Mouse (Mus musculus) forebrain, embryonic 15.5 days (tissue): Measurements from ENCODE around the gene Fbxo42. TPM values are rescaled to one million over a fixed set of nuclear protein-coding genes. Genes with fewer than 3 reads are reported as not detected.
"Not testable (repeated sequence)": the region's sequence is repeated elsewhere in the genome, so short reads cannot be mapped to it uniquely, and the experiment has no call there.

Experiments used
- ATAC-seq: fragments of 200-750 bp; cut with Nextera tagmentation; replicated peaks from 2 replicates; pipeline ENCODE4 v1.8.0; 2017; ENCODE audit warnings: mild to moderate bottlenecking, moderate TSS enrichment, moderate library complexity
- H3K27ac ChIP-seq: fragments of 300-500 bp; sonication (generic); replicated peaks from 2 replicates; pipeline ENCODE4 v1.5.1; 2015; ENCODE audit warnings: mild to moderate bottlenecking, inconsistent platforms
- H3K27me3 ChIP-seq: fragments of 300-500 bp; sonication (generic); 2 replicates; pipeline ENCODE4 v1.6.1; 2015; ENCODE audit warnings: inconsistent platforms
- H3K36me3 ChIP-seq: fragments of 300-500 bp; sonication (generic); 2 replicates; pipeline ENCODE4 v1.6.1; 2015; ENCODE audit warnings: mild to moderate bottlenecking, inconsistent platforms
- H3K4me1 ChIP-seq: fragments of 300-500 bp; sonication (generic); 2 replicates; pipeline ENCODE4 v1.6.1; 2015; ENCODE audit warnings: inconsistent platforms
- H3K4me2 ChIP-seq: fragments of 300-500 bp; sonication (generic); replicated peaks from 2 replicates; pipeline ENCODE4 v1.6.1; 2015; ENCODE audit warnings: mild to moderate bottlenecking, inconsistent platforms
- H3K4me3 ChIP-seq: fragments of 300-500 bp; sonication (generic); 2 replicates; pipeline ENCODE4 v1.5.1; 2015; ENCODE audit warnings: mild to moderate bottlenecking, inconsistent platforms
- H3K9ac ChIP-seq: fragments of 300-500 bp; sonication (generic); replicated peaks from 2 replicates; pipeline ENCODE4 v1.6.1; 2015; ENCODE audit warnings: mild to moderate bottlenecking, inconsistent platforms
- H3K9me3 ChIP-seq: fragments of 300-500 bp; sonication (generic); 2 replicates; pipeline ENCODE4 v1.6.1; 2016; ENCODE audit warnings: inconsistent platforms
- WGBS: fragments of 180-500 bp; shearing (Covaris S2); methylation state at CpG from one replicate; pipeline ENCODE4 v1.1.7; 2015; ENCODE audit warnings: mixed read lengths; 5-methylcytosine and 5-hydroxymethylcytosine counted together
- polyA plus RNA-seq: library from polyadenylated mRNA; unstranded; fragments of >200 nt; fragmentation: Nextera tagmentation; extraction: Ambion mirVana; gene quantifications from 2 replicates; pipeline ENCODE4 v1.2.1, GENCODE M21; 2015

The Fbxo42 gene
- polyA plus RNA-seq, 1 experiment from 2014 or later, result 25.0 TPM

GRCm38 (mm10) chr4:141122663-141123062, 25.1 kb upstream of the Fbxo42 start:
- Histone ChIP-seq H3K4me2 (no peak overlapping the region), H3K36me3 (peaks cover 8% of the 10 kb centered on the region; the same call in 1 of the 2 replicates), H3K4me3 (no peak overlapping the region), H3K9me3 (no peaks in the 10 kb centered on the region), H3K4me1 (0 out of 2 replicates have a peak, but pooled peaks cover 8% of the 10 kb centered on the region), H3K9ac (no peak overlapping the region), H3K27ac (no peak overlapping the region), H3K27me3 (no peaks in the 10 kb centered on the region)
- no peak for ATAC-seq
- 88% methylated on average over 7 of the region's 7 CpGs for whole genome bisulfite sequencing

DNA sequence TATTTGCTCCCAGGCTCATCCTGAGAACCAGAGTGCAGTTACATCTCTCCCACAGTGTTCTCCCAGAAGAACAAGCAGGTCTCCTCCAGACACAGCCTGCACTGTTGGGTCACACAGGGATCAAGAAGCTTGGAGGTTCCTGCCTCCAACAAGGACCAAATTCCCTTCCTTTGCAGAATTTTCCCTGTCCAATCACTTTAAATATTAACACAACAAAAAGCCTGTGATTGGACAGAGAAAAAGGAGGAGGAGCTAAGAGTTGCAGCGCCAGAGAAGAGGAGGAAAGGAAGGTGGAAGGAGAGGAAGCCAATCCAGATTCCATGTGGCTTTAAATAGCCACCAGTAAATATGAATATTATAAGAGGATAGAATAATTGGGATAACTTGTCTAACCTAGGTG, 24.6 kb upstream of the Fbxo42 start:
- Histone ChIP-seq H3K4me2 (no peak overlapping the region), H3K27me3 (no peaks in the 10 kb centered on the region), H3K4me1 (0 out of 2 replicates have a peak, but pooled peaks cover 8% of the 10 kb centered on the region), H3K9me3 (no peaks in the 10 kb centered on the region), H3K4me3 (no peak overlapping the region), H3K9ac (no peak overlapping the region), H3K36me3 (peaks cover 4% of the 10 kb centered on the region; the same call in 1 of the 2 replicates), H3K27ac (no peak overlapping the region)
- 13% methylated on average over 1 of the region's 1 CpGs for WGBS
- ATAC-seq, result no peak

DNA sequence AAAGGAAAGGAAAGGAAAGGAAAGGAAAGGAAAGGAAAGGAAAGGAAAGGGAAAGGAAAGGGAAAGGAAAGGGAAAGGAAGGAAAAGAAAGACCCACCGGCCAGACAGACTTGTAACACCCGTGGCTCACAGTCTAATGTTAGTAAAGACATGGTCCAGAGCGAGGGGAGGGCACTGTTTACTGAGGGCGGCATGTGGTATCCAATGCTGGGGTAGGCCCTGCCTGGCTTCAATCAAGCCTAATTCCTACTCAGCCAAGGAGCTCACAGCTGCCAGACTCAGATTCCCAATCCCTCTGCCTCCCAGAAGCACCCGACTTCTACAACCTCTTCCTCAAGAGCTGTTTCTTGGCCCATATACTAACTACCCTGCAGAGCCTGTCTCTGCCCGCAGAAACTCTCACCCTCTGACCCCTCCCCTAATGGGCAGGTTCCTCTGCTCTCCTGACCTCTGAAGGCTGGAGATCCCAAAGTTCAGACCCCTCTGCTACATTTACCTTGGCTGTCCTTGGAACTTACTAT, 18.5 kb upstream of the Fbxo42 start:
- WGBS, result 75% methylated on average over 6 of the region's 6 CpGs
- Histone ChIP-seq H3K4me2 (no peak overlapping the region), H3K4me1 (peaks cover 35% of the 10 kb centered on the region), H3K9me3 (no peaks in the 10 kb centered on the region), H3K27ac (no peak overlapping the region), H3K9ac (no peak overlapping the region), H3K27me3 (no peaks in the 10 kb centered on the region), H3K4me3 (no peak overlapping the region), H3K36me3 (no peaks in the 10 kb centered on the region)
- ATAC-seq, result no peak

- H3K36me3 ChIP-seq, result no peaks in the 10 kb centered on the region
- no peaks in the 10 kb centered on the region for H3K9me3 ChIP-seq
- H3K27ac ChIP-seq, result peak overlapping the region; percentile 11; the same call in 1 of the 2 replicates
- no peak overlapping the region for H3K4me2 ChIP-seq
- no peaks in the 10 kb centered on the region for H3K27me3 ChIP-seq
- no peak overlapping the region for H3K9ac ChIP-seq
- WGBS, result 54% methylated on average over 6 of the region's 6 CpGs
- ATAC-seq, result 0 out of 2 replicates have a peak, but pooled peaks have one; percentile 18
- peaks cover 48% of the 10 kb centered on the region for H3K4me1 ChIP-seq
- no peak overlapping the region for H3K4me3 ChIP-seq
Observed at GRCm38 (mm10) chr4:141130704-141131342, 16.9 kb upstream of the Fbxo42 start.

- H3K4me3 ChIP-seq, result no peak overlapping the region
- H3K9me3 ChIP-seq, result no peaks in the 10 kb centered on the region
- peaks cover 56% of the 10 kb centered on the region for H3K4me1 ChIP-seq
- H3K27me3 ChIP-seq, result no peaks in the 10 kb centered on the region
- 0 out of 2 replicates have a peak overlapping the region, but pooled peaks have one; percentile 11 for H3K27ac ChIP-seq
- no peaks in the 10 kb centered on the region for H3K36me3 ChIP-seq
- ATAC-seq, result no peak
- no peak overlapping the region for H3K9ac ChIP-seq
- H3K4me2 ChIP-seq, result no peak overlapping the region
- 50% methylated on average over 5 of the region's 5 CpGs for WGBS
Observed at GRCm38 (mm10) chr4:141131531-141132061, 16.1 kb upstream of the Fbxo42 start.

DNA sequence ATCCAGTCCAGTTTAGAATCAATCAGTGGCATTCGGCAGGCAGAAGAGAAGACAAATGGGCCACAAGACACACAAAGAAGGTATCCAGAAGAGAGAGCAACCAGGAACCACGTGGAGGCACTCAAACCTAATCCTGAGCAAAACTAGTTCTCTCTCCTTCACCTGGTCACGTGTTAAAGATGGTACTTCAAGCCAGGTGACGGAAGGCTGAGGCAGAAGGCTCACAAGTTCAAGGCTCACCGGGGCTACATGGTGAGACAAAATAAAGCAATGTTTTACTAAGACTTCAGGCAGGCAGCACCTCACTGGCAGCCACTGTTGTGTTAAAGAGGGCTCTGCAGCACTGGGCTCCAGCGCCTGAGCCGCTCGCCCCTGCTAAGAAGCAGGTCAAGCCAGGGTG, 15.5 kb upstream of the Fbxo42 start:
- peaks cover 61% of the 10 kb centered on the region for H3K4me1 ChIP-seq

GRCm38 (mm10) chr4:141133227-141133626, 14.5 kb upstream of the Fbxo42 start:
- no peak for ATAC-seq
- H3K9me3 ChIP-seq, result no peaks in the 10 kb centered on the region
- peaks cover 68% of the 10 kb centered on the region for H3K4me1 ChIP-seq
- 70% methylated on average over 8 of the region's 8 CpGs for WGBS
- H3K27ac ChIP-seq, result no peak overlapping the region
- H3K36me3 ChIP-seq, result no peaks in the 10 kb centered on the region
- no peak overlapping the region for H3K9ac ChIP-seq
- H3K4me3 ChIP-seq, result no peak overlapping the region
- no peaks in the 10 kb centered on the region for H3K27me3 ChIP-seq
- no peak overlapping the region for H3K4me2 ChIP-seq

More for the DNA sequence above, 15.5 kb upstream of the Fbxo42 start:
- H3K4me2 ChIP-seq, result no peak overlapping the region
- no peak overlapping the region for H3K4me3 ChIP-seq
- ATAC-seq, result no peak
- H3K9me3 ChIP-seq, result no peaks in the 10 kb centered on the region
- H3K36me3 ChIP-seq, result no peaks in the 10 kb centered on the region
- H3K27me3 ChIP-seq, result no peaks in the 10 kb centered on the region
- no peak overlapping the region for H3K27ac ChIP-seq
- WGBS, result 57% methylated on average over 8 of the region's 8 CpGs
- no peak overlapping the region for H3K9ac ChIP-seq

DNA sequence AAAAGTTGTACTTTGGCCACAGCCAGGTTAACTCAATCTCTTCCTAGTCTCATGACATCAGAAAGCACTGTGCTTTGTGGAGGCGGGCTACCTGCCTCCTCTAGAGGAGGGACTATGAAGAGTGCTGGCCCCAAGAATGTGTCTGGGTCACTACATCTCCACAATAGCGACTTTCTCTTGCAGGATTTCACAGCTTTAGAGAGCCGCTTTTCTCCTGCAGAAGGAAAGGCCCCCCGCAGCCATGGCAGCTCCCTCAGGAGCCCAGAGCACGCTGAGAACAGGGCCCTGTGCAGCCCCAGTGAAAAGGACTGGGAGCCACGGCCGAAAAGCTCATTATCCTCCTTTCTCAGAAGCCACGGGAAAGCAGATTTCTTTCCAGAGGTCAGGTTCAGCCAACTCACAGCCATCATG, 13.7 kb upstream of the Fbxo42 start:
- Histone ChIP-seq H3K9ac (no peak overlapping the region), H3K4me2 (no peak overlapping the region), H3K9me3 (no peaks in the 10 kb centered on the region), H3K27ac (peak overlapping the region; percentile 44), H3K4me3 (no peak overlapping the region), H3K36me3 (no peaks in the 10 kb centered on the region), H3K4me1 (peaks cover 74% of the 10 kb centered on the region), H3K27me3 (no peaks in the 10 kb centered on the region)
- WGBS, result 9% methylated on average over 8 of the region's 8 CpGs
- no peak for ATAC-seq

GRCm38 (mm10) chr4:141134751-141135530, 12.8 kb upstream of the Fbxo42 start:
- H3K4me2 ChIP-seq, result no peak overlapping the region
- peaks cover 74% of the 10 kb centered on the region for H3K4me1 ChIP-seq
- no peak overlapping the region for H3K9ac ChIP-seq
- no peak overlapping the region for H3K4me3 ChIP-seq
- no peaks in the 10 kb centered on the region for H3K27me3 ChIP-seq
- no peak for ATAC-seq
- no peaks in the 10 kb centered on the region for H3K36me3 ChIP-seq
- peak overlapping the region; percentile 44; the same call in 1 of the 2 replicates for H3K27ac ChIP-seq
- H3K9me3 ChIP-seq, result no peaks in the 10 kb centered on the region
- 62% methylated on average over 20 of the region's 20 CpGs for WGBS

DNA sequence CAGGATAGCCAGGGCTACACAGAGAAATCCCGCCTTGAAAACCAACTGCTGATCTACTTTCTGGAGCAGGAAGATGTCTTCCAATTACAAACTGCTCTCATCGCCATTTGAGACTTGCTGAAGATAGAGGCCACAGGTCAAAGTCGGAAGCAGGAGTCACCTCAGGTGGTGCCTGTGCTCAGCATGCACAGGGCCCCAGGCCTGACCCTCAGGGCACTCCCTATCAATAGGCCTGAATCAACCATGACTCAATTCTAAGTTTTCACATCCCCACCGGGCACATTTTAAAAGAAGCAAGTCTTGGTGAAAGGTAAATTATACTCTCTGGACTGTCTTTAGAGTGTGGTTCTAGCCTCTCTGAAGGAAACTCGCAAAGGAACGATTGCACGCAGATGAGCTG, 11.6 kb upstream of the Fbxo42 start:
- no peak overlapping the region for H3K9ac ChIP-seq
- WGBS, result 80% methylated on average over 7 of the region's 7 CpGs
- ATAC-seq, result no peak

DNA sequence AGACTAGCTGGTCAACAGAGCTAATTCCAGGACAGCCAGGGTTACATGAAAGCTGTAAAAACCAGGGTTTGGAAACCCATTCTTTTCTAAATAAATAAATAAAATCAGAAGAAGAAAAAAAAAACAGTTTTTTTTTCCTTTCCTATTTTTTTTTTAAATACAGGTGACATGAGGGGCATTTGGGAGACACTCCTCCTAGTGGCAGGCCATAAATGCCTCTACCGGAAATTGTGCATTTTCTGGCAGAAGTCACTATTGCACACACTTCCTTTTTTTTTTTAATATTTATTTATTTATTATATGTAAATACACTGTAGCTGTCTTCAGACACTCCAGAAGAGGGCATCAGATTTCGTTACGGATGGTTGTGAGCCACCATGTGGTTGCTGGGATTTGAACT, 10.0 kb upstream of the Fbxo42 start:
- not testable (repeated sequence) for H3K4me2 ChIP-seq, H3K9me3 ChIP-seq, H3K36me3 ChIP-seq, H3K27me3 ChIP-seq, H3K4me3 ChIP-seq, H3K27ac ChIP-seq, ATAC-seq, H3K9ac ChIP-seq
- 77% methylated on average over 3 of the region's 3 CpGs for WGBS
- H3K4me1 ChIP-seq, result peaks cover 51% of the 10 kb centered on the region

More for the DNA sequence above, 11.6 kb upstream of the Fbxo42 start:
- Histone ChIP-seq H3K36me3 (no peaks in the 10 kb centered on the region), H3K4me2 (no peak overlapping the region), H3K4me1 (peaks cover 65% of the 10 kb centered on the region), H3K9me3 (no peaks in the 10 kb centered on the region), H3K27me3 (no peaks in the 10 kb centered on the region), H3K27ac (no peak overlapping the region), H3K4me3 (no peak overlapping the region)
